Mouse (Mus musculus) heart, adult 10 weeks (tissue): ENCODE data around the gene Nmt1. TPM values are rescaled to one million over a fixed set of nuclear protein-coding genes. Genes with fewer than 3 reads are reported as not detected.

Experiments used
- polyA plus RNA-seq: library from polyadenylated mRNA; stranded (reverse); fragments of 350-450 nt; fragmentation: Illumina TruSeq; extraction: RNeasy Lipid Tissue Mini Kit (QIAGEN cat#74804); gene quantifications from one replicate; pipeline ENCODE4 v1.2.3, GENCODE M21; 2014; ENCODE audit warnings: low read depth, low replicate concordance

The Nmt1 gene
- 49.8 TPM for polyA plus RNA-seq

GRCm38 (mm10) chr11:103028176-103028891 lies at the start of gene Nmt1, which contains the start of gene Dcakd:
Nmt1 (plus strand) TSS chr11:103028190.
Dcakd (minus strand) TSS chr11:103028333.

GRCm38 (mm10) chr11:103101481-103101865 lies 73.5 kb downstream of the Nmt1 start, which contains the start of the genes Plcd3 and Acbd4:
Plcd3 (minus strand) TSS chr11:103101658.
Acbd4 (plus strand) TSS chr11:103101682.

GRCm38 (mm10) chr11:103116008-103116818 lies 88.2 kb downstream of the Nmt1 start, which contains the start of gene Hexim1:
Hexim1 (plus strand) TSS chr11:103116231.

Other genes with a start within 250 kb of the Nmt1 start
- 20.8 TPM for gene Gjc1, start 208.5 kb upstream of the Nmt1 start, polyA plus RNA-seq
- 18.3 TPM for gene Higd1b, start 192.3 kb upstream of the Nmt1 start, polyA plus RNA-seq
- gene Eftud2, start 147.2 kb upstream of the Nmt1 start, polyA plus RNA-seq: 32.4 TPM
- gene Ccdc103, start 147.0 kb upstream of the Nmt1 start, polyA plus RNA-seq: 0.42 TPM
- gene Fam187a, start 143.0 kb upstream of the Nmt1 start, polyA plus RNA-seq: not detected
- not detected for gene Gfap, start 127.3 kb upstream of the Nmt1 start, polyA plus RNA-seq
- gene Kif18b, start 103.1 kb upstream of the Nmt1 start, polyA plus RNA-seq: not detected
- gene C1ql1, start 81.5 kb upstream of the Nmt1 start, polyA plus RNA-seq: not detected
- 52.5 TPM for gene Dcakd, start 143 bp downstream of the Nmt1 start, polyA plus RNA-seq
- gene Plcd3, start 73.5 kb downstream of the Nmt1 start, polyA plus RNA-seq: 17.6 TPM
- gene Acbd4, start 73.5 kb downstream of the Nmt1 start, polyA plus RNA-seq: 43.1 TPM
- gene Hexim1, start 88.0 kb downstream of the Nmt1 start, polyA plus RNA-seq: 18.4 TPM
- gene Hexim2, start 104.2 kb downstream of the Nmt1 start, polyA plus RNA-seq: 1.2 TPM
- 13.6 TPM for gene Fmnl1, start 142.9 kb downstream of the Nmt1 start, polyA plus RNA-seq
- not detected for gene 1700023F06Rik, start 180.4 kb downstream of the Nmt1 start, polyA plus RNA-seq
- not detected for gene Spata32, start 190.2 kb downstream of the Nmt1 start, polyA plus RNA-seq
- gene Map3k14, start 239.3 kb downstream of the Nmt1 start, polyA plus RNA-seq: 3.2 TPM